In genomic region chr6:124863658-124864298, GRCm38 (mm10) we compare ENCODE assay signal across 7 mouse cellular contexts. TPM values are rescaled to one million over a fixed set of nuclear protein-coding genes. Genes with fewer than 3 reads are reported as not detected.
A peak's percentile ranks its signal among the peaks of the same experiment; 100 is the strongest.
DNase-seq lines count a peak whose midpoint lies in the region; ATAC-seq and TF ChIP-seq lines count a peak whose summit lies in the region.

TSS of gene Gpr162 (minus strand) at chr6:124863983.

- peak within 1 kb of the TSS; percentile 48 for H3K4me3 ChIP-seq in intestine, embryonic 15.5 days (replicated peaks)
- peak within 1 kb of the TSS; percentile 68 for H3K4me3 ChIP-seq in limb, embryonic 10.5 days
- H3K4me3 ChIP-seq in small intestine, adult 2 months (ENCODE audit: low read depth, low read length) = peak within 1 kb of the TSS; percentile 58

- no peak for TF ChIP-seq CTCF in small intestine, adult 2 months (IDR thresholded peaks at IDR 0.05; ENCODE audit: extremely low read depth, insufficient read length, insufficient replicate concordance, low read depth, low read length)

- peaks cover 20% of the 10 kb centered on the region for H3K27me3 ChIP-seq in intestine, embryonic 15.5 days (replicated peaks)
- peaks cover 90% of the 10 kb centered on the region for H3K27me3 ChIP-seq in limb, embryonic 10.5 days (ENCODE audit: low read depth, poor library complexity, severe bottlenecking)
- H3K27me3 ChIP-seq in small intestine, adult 2 months (ENCODE audit: control insufficient read depth, insufficient read depth, low read length) = peaks cover 20% of the 10 kb centered on the region

- peak within 1 kb of the TSS; percentile 80 for H3K4me2 ChIP-seq in intestine, embryonic 15.5 days (replicated peaks)

- ATAC-seq in intestine, embryonic 15.5 days = peak; percentile 81

- no peak within 1 kb of the TSS for H3K27ac ChIP-seq in intestine, embryonic 15.5 days
- peak within 1 kb of the TSS; percentile 88 for H3K27ac ChIP-seq in limb, embryonic 10.5 days
- H3K27ac ChIP-seq in small intestine, adult 2 months (ENCODE audit: insufficient read depth, low read depth, low read length) = no peak within 1 kb of the TSS

- peak; percentile 42 for DNase-seq in R1 (ENCODE audit: low read depth, low spot score)
- peak; percentile 80 for DNase-seq in cerebellum, adult 9-10 months
- peak; percentile 63 to 77 for DNase-seq in frontal cortex, postnatal 14 days (ENCODE audit: low spot score in 2 of 2)
- DNase-seq in limb, embryonic 10.5 days (ENCODE audit: low spot score) = peak; percentile 82
- DNase-seq in mesoderm, embryonic 11.5 days (ENCODE audit: low read depth, low spot score) = peak; percentile 70

- H3K9ac ChIP-seq in intestine, embryonic 15.5 days = peak within 1 kb of the TSS; percentile 47

- peaks cover 28% of the 10 kb centered on the region for H3K4me1 ChIP-seq in intestine, embryonic 15.5 days (replicated peaks)
- peaks cover 66% of the 10 kb centered on the region for H3K4me1 ChIP-seq in limb, embryonic 10.5 days
- peaks cover 4% of the 10 kb centered on the region for H3K4me1 ChIP-seq in small intestine, adult 2 months (ENCODE audit: control insufficient read depth, insufficient read depth, insufficient read length, low read length)

- WGBS in intestine, embryonic 15.5 days = under 1% methylated on average over 37 of the region's 43 CpGs
- WGBS in limb, embryonic 10.5 days = 1% methylated on average over 35 of the region's 43 CpGs
- 2% methylated on average over 43 of the region's 43 CpGs for WGBS in small intestine, adult 2 months

- no peaks in the 10 kb centered on the region for H3K36me3 ChIP-seq in intestine, embryonic 15.5 days
- peaks cover 3% of the 10 kb centered on the region; the same call in 1 of the 2 replicates for H3K36me3 ChIP-seq in limb, embryonic 10.5 days
- no peaks in the 10 kb centered on the region for H3K36me3 ChIP-seq in small intestine, adult 2 months (ENCODE audit: control insufficient read depth, insufficient read depth, low read length)

- no peaks in the 10 kb centered on the region for H3K9me3 ChIP-seq in intestine, embryonic 15.5 days
- H3K9me3 ChIP-seq in limb, embryonic 10.5 days (replicated peaks) = no peaks in the 10 kb centered on the region

- TF ChIP-seq POLR2A in small intestine, adult 2 months (IDR thresholded peaks at IDR 0.05; ENCODE audit: low read depth, low read length) = no peak

RNA-seq across cellular contexts. Expression of gene Gpr162, which starts in this region (rescaled TPM):
- 0.99 and 1.1 TPM in 2 replicates for polyA plus RNA-seq in intestine, embryonic 15.5 days (2015; fragmentation: Nextera tagmentation; extraction: Ambion mirVana)
- polyA plus RNA-seq in limb, embryonic 10.5 days (2016; fragmentation: Nextera tagmentation; extraction: Ambion mirVana) = 0.59 and 1.2 TPM in 2 replicates
- polyA plus RNA-seq in small intestine, adult 2 months (2012; rRNA removed) = 1.2 and 1.7 TPM in 2 replicates
